Mouse (Mus musculus): ENCODE measurements around the gene Prl6a1.

The Prl6a1 gene

GRCm38 (mm10) chr13:27312334-27313225 lies at the start of gene Prl6a1:
Prl6a1 (plus strand) TSS chr13:27312627.
- no peak for DNase-seq (ENCODE audit: low spot score)

GRCm38 (mm10) chr13:27334989-27335388 lies 22.6 kb downstream of the Prl6a1 start:
- DNase-seq (ENCODE audit: low spot score): no peak

- no peak for DNase-seq (ENCODE audit: low spot score)
Observed at GRCm38 (mm10) chr13:27342733-27343275, 30.4 kb downstream of the Prl6a1 start.

GRCm38 (mm10) chr13:27345373-27345772 lies 32.9 kb downstream of the Prl6a1 start, which contains the start of gene Prl8a2:
Prl8a2 (plus strand) TSS chr13:27345673.
- no peak for DNase-seq (ENCODE audit: low spot score)
